Comparison of ENCODE assay signal across 9 mouse cellular contexts in the genomic region with DNA sequence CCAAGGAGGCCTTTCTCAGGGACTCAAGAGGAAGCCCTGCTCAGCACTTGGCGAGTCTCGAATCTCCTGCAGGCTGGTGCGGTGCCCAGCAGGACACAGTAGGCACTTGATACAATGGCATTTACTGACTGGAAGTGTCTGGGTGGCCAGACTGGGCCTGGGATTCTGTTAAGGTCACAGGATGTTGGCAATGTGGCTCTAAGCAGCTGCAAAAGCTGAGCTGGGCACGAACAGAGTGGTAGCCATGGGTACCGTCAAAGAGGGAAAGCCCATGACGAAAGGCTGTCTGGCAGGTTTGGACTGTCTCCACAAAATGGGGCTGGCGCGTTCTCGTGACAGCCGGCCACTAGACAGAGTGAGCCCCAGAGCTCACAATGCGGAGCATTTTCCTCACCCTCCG.
A peak's percentile ranks its signal among the peaks of the same experiment; 100 is the strongest.
DNase-seq lines count a peak whose midpoint lies in the region; ATAC-seq lines count a peak whose summit lies in the region.
"Had no signal": no experiment of that assay in that cellular context is flagged by ENCODE, and none has a peak within 500 bp of the region (broad histone marks: within the 10 kb centered on the region; RNA-seq: fewer than 3 reads in every experiment).

No protein-coding gene starts in this region.

- ATAC-seq in midbrain, embryonic 11.5 days (ENCODE audit: low FRiP score) = no peak
- ATAC-seq in frontal cortex, adult (ENCODE audit: low TSS enrichment) = peak; percentile 60
- ATAC-seq in intestine, embryonic 15.5 days = no peak
- no peak for ATAC-seq in erythroblast, adult 5-6 weeks (replicated peaks; ENCODE audit: low FRiP score, poor library complexity, severe bottlenecking)

- no peak overlapping the region for H3K9ac ChIP-seq in midbrain, embryonic 11.5 days (ENCODE audit: low read length)
- H3K9ac ChIP-seq in intestine, embryonic 15.5 days = no peak overlapping the region
- H3K9ac ChIP-seq: embryonic facial prominence, embryonic 13.5 days had no signal

- H3K9me3 ChIP-seq in midbrain, embryonic 10.5 days (replicated peaks) = no peaks in the 10 kb centered on the region
- H3K9me3 ChIP-seq in midbrain, embryonic 11.5 days (ENCODE audit: control insufficient read depth, low read length) = no peaks in the 10 kb centered on the region
- H3K9me3 ChIP-seq in hindbrain, embryonic 10.5 days = no peaks in the 10 kb centered on the region
- H3K9me3 ChIP-seq in intestine, embryonic 15.5 days = no peaks in the 10 kb centered on the region
- H3K9me3 ChIP-seq: embryonic facial prominence, embryonic 13.5 days had no signal

- WGBS in midbrain, embryonic 10.5 days = 92% methylated on average over 12 of the region's 12 CpGs
- WGBS in midbrain, embryonic 11.5 days = 90% methylated on average over 12 of the region's 12 CpGs
- 88% methylated on average over 12 of the region's 12 CpGs for WGBS in hindbrain, embryonic 10.5 days
- WGBS in intestine, embryonic 15.5 days = 88% methylated on average over 12 of the region's 12 CpGs

- H3K4me1 ChIP-seq in midbrain, embryonic 10.5 days = peaks cover 35% of the 10 kb centered on the region
- H3K4me1 ChIP-seq in midbrain, embryonic 11.5 days (ENCODE audit: control insufficient read depth, insufficient read depth, low read length) = peaks cover 8% of the 10 kb centered on the region
- peaks cover 56% of the 10 kb centered on the region for H3K4me1 ChIP-seq in hindbrain, embryonic 10.5 days (replicated peaks)
- H3K4me1 ChIP-seq in intestine, embryonic 15.5 days (replicated peaks) = no peaks in the 10 kb centered on the region

- no peak for DNase-seq in midbrain, embryonic 10.5 days (ENCODE audit: low spot score)
- DNase-seq in midbrain, embryonic 11.5 days (ENCODE audit: low spot score, missing footprints) = no peak
- DNase-seq in hindbrain, embryonic 10.5 days (ENCODE audit: low spot score) = no peak
- DNase-seq in left cerebral cortex, postnatal 4 days = peak; percentile 90
- DNase-seq in ovary, postnatal 10 days (ENCODE audit: low spot score) = no peak

- H3K36me3 ChIP-seq in midbrain, embryonic 10.5 days = no peaks in the 10 kb centered on the region
- no peaks in the 10 kb centered on the region for H3K36me3 ChIP-seq in midbrain, embryonic 11.5 days (ENCODE audit: control insufficient read depth, insufficient read depth, low read length)
- H3K36me3 ChIP-seq in hindbrain, embryonic 10.5 days = no peaks in the 10 kb centered on the region
- H3K36me3 ChIP-seq in intestine, embryonic 15.5 days = no peaks in the 10 kb centered on the region
- H3K36me3 ChIP-seq: embryonic facial prominence, embryonic 13.5 days had no signal

- intact Hi-C loops in left cerebral cortex, postnatal 4 days (cut with DNase I) = no loop called here

- no peaks in the 10 kb centered on the region for H3K27me3 ChIP-seq in midbrain, embryonic 10.5 days (ENCODE audit: low read depth, poor library complexity, severe bottlenecking)
- H3K27me3 ChIP-seq in midbrain, embryonic 11.5 days (ENCODE audit: control insufficient read depth, insufficient read depth, low read length) = no peaks in the 10 kb centered on the region
- H3K27me3 ChIP-seq in hindbrain, embryonic 10.5 days (ENCODE audit: insufficient read depth, poor library complexity, severe bottlenecking) = no peaks in the 10 kb centered on the region
- no peaks in the 10 kb centered on the region for H3K27me3 ChIP-seq in intestine, embryonic 15.5 days (replicated peaks)
- H3K27me3 ChIP-seq: embryonic facial prominence, embryonic 13.5 days had no signal

- H3K4me3 ChIP-seq in midbrain, embryonic 10.5 days = no peak overlapping the region
- no peak overlapping the region for H3K4me3 ChIP-seq in midbrain, embryonic 11.5 days (ENCODE audit: low read depth, low read length)
- H3K4me3 ChIP-seq in hindbrain, embryonic 10.5 days = no peak overlapping the region
- H3K4me3 ChIP-seq in intestine, embryonic 15.5 days (replicated peaks) = no peak overlapping the region
- H3K4me3 ChIP-seq: embryonic facial prominence, embryonic 13.5 days had no signal

- peak overlapping the region; percentile 3; the same call in 1 of the 2 replicates for H3K27ac ChIP-seq in midbrain, embryonic 10.5 days (replicated peaks)
- H3K27ac ChIP-seq in midbrain, embryonic 11.5 days (ENCODE audit: low read depth, low read length) = no peak overlapping the region
- H3K27ac ChIP-seq in hindbrain, embryonic 10.5 days = peak overlapping the region; percentile 60
- no peak overlapping the region for H3K27ac ChIP-seq in intestine, embryonic 15.5 days
- H3K27ac ChIP-seq: embryonic facial prominence, embryonic 13.5 days had no signal

- H3K4me2 ChIP-seq in midbrain, embryonic 11.5 days = no peak overlapping the region
- no peak overlapping the region for H3K4me2 ChIP-seq in intestine, embryonic 15.5 days (replicated peaks)
- H3K4me2 ChIP-seq: embryonic facial prominence, embryonic 13.5 days had no signal

Comparison
In these comparisons a context has a peak if more than half of its experiments do, and no peak if none do; other contexts are left out.
1. H3K27ac ChIP-seq: peak in midbrain, embryonic 10.5 days (single experiment) and hindbrain, embryonic 10.5 days (single experiment); none in midbrain, embryonic 11.5 days (single experiment) and intestine, embryonic 15.5 days (single experiment).